Mouse (Mus musculus): Measurements from ENCODE around the gene Armh3. TPM values are rescaled to one million over a fixed set of nuclear protein-coding genes. Genes with fewer than 3 reads are reported as not detected.
A peak's percentile ranks its signal among the peaks of the same experiment; 100 is the strongest.

Gene Armh3
- total RNA-seq, 2 experiments from 2014 or later = 12.5 to 15.0 TPM

DNA sequence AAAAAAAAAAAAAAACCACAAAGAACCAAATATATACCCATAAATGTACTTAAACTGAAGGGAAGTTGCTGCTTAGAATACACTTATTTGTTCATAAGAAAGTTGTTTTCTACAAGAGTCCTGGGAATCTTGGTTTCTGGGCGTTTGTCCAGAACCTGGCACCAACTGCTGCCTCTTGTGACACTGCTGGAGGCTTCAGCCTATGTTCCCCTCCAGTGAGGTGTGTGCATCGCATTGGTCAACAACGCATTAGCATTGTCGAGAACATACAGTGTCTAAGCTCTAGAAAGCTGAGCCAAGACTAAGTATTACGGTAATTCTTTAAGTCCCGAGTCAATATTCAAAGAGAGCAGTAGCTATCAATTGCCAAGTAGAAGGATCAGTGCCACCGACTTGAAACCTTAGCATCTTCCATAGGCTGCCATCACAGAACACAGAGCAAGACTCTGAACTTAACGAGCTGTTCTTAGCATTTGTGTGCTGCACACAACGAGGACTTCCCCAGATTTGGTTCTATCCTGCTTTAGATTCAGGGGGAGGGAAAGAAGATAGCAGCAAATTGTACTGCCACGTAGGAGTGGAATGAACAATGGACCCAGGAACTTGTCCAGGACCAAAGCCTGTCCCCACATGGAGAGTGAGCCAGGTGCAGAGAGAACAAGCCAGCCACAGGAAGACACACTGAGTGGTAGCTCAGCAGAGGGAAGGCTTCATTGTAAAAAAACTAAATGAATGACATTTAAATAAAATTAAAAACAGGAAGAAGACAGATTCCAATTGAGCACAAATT is 86.9 kb downstream of the Armh3 start:
- DNase-seq = no peak

GRCm38 (mm10) chr19:45908246-45908645 is 90.0 kb downstream of the Armh3 start:
- DNase-seq = no peak

DNA sequence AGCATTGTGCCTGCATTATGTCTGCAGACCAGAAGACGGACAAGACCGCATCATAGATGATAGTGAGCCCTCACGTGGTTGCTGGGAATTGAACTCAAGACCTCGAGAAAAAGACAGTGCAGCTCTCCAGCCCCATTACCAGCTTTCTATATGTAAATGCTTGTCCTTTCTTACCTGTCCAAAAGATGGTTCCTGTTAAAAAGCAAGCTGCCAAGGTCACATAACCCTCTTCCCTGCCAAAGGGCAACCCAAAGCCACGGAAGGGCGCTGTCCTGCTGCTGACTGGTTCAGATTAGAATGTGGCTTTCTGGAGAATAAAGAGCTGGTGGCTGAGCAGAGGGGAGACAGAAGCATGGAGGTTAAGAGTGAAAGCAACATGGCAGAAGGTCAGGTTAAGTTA is 90.9 kb downstream of the Armh3 start:
- no peak for DNase-seq

DNA sequence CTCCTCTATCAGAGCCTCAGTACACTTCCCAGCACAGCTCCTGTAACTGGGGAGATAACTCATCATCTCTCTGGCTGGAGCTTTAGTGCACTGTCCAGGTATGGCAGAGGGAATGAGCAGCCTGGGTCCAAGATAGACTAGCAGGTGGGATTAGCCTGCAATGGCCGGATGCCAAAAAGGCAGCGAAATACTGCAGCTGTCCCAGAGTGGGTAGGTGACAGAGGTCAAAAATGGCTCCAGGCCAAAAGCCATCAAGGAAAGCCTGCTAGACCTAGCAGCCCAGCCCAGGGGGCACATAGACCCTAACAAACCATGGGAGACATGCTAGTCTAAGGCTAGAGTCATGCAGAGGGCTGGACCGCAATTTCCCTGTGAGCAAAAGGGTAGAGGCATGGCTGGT is 94.4 kb downstream of the Armh3 start:
- peak; percentile 14 for DNase-seq

DNA sequence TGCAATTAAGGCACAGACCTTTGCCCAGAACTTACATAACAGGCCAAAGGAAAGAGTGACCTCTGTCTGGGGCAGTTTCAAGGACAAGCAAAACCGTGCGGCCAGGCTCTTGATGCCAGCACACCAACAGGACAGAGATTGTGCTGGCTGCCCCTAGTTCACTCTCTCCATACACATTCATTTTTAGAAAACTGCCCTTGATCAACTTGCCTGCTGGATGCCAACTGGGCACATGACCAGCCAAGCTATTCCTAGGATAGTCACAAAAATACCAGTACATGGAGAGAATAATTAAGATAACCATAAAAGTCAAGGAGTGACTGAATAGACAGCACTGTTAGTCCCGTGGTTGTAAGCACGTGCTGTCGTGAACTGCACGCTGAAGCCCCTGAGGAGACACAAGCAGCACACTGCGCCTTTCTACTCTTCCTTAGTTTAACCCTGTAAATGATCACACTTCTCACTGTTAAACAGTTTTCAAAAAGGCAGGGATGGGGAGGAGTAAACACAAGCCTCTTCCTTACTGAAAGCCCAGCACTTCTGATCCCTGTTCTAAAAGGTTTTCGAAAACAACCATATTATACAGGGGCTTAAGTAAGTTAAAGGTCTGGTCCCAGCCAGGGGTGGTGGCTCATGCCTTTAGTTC is 95.8 kb downstream of the Armh3 start:
- DNase-seq = no peak

DNA sequence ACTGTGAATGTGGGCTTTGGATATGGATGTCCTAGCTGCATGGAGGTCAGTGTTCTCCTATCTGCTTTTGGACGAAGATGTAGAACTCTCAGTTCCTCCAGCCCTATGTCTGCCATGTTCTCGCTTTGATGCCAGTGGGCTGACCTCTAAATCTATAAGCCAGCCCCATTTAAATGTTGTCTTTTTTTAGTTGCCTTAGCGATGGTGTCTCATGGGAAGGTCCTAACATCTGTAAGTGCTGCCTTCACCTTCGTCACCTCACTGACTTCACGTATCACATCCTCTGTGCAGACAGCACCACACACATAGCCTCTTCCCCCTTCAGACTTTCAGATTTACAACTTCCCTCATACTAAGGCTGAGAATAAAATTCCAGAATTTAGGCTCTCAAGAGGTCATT is 97.5 kb downstream of the Armh3 start:
- no peak for DNase-seq

GRCm38 (mm10) chr19:45895726-45896125 is 102.6 kb downstream of the Armh3 start:
- no peak for DNase-seq

- DNase-seq = no peak
These were observed 116.2 kb downstream of the Armh3 start for GRCm38 (mm10) chr19:45882056-45882455.

- DNase-seq = no peak
These were observed 125.0 kb downstream of the Armh3 start for GRCm38 (mm10) chr19:45873320-45873719.

DNA sequence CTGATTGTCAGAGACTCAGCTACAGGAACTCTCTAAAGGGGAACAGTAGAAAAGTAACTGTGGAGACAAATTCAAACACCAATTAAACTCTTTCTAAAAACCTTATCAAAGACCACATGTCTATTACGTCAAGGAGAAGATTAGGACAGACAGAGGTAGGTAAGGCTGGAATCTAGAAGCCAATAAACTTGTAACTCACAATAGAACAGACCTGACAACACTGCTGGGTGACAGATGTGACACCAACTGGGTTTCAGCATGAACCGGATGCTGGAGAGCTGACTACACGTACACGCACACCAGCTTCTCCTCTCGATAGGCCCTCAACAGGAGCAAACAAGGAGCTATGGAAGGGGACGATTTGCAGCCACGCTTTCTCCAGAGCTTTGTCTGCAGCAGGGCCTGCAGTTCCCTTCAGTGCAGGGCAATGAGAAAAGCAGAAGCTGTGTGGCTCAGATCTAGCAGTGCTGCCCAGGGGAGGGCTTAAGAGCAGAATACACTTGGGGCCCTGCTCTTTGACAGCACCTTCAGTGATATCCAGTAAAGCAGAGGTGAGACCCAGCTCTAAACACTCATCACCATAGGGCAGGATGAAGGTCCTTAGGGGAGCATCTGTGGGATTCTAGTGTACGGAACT is 142.9 kb downstream of the Armh3 start:
- DNase-seq = no peak

GRCm38 (mm10) chr19:45854521-45854920 is 143.8 kb downstream of the Armh3 start:
- no peak for DNase-seq

DNA sequence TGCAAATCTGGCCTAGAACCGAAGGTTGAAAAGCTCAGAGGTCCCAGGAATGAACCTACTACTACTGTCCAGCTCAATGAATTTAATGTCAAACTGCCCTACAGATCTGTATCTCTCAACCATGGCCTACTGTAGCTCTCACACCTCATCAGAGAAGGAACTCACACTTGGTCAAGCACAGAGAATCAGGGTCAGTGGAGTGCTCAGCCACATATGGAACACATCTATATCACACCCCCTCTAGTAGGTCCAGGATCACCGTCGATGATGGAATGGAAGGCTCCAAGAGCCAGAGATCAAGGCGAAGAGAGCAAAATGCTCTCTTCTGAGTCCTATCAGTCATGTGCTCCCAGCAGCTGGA is 150.6 kb downstream of the Armh3 start:
- DNase-seq = no peak

DNA sequence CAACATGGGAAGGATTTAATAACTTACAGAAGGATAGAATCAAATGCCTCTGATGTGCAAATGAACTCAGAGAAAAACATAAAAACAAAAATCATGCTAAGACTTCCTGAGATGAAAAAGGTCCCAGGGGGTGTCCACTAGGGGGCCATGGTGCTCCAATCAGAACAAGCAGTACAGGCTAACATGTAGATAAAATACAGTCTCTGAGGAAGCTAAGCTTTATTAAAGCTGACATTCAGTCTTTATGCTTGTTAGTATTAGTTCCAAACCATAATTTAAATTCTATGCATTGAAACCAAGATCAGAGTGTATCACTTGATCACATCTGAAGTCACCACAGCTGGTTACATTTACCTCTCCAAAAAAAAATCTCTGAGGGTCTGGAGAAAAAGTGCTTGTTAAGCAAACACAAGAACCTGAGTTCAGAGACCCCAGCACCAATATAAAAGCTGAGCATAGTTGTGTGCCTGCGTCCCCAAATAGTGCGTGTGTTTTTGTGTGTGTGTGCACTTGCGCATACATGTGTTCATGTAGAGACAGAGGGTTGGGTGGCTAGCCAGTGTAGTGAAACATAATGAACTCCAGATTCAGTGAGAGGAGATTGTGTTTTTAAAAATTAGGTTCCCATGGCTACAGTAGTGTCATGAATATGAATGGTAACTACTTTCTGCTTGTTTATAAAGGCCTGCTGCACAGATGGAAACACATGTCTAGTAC is 151.1 kb downstream of the Armh3 start:
- no peak for DNase-seq

DNA sequence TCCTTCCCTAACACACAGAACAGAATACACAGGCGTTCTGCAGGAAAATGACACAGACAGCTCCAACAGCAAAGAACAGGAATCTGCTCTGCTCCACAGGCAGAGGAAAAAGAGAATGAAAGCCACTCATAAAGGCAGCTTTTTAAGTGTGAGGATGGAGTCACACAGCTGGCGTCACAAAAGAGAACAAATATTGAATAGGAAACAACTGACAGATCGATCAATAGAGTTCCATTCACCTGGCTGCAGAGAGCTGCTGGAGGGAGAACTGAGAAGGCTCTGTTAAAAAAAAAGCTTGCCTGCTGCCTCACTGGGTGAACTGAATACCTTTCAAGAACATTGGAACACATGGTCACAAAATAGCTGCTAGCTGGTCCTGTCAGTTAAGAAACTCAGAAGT is 154.1 kb downstream of the Armh3 start:
- DNase-seq = no peak

DNA sequence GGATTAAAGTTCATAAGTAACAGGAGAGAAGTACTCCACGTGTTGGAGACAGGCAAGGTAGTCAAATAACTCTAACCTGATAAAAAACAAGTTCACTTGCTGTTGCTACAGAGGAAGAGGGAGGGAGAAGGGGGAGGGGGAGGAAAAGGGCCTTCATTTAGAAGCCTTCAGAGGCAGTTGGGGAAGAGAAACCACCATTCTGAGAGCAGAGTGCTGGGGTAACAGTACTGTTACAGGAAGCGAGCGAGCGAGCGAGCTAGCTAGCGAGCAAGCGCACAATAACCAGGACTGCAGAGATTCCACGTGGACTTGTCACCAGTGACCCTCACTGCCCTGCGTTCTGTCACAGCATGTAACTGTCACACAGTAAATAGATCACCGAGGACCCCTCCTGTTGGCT is 154.9 kb downstream of the Armh3 start:
- DNase-seq = no peak

DNA sequence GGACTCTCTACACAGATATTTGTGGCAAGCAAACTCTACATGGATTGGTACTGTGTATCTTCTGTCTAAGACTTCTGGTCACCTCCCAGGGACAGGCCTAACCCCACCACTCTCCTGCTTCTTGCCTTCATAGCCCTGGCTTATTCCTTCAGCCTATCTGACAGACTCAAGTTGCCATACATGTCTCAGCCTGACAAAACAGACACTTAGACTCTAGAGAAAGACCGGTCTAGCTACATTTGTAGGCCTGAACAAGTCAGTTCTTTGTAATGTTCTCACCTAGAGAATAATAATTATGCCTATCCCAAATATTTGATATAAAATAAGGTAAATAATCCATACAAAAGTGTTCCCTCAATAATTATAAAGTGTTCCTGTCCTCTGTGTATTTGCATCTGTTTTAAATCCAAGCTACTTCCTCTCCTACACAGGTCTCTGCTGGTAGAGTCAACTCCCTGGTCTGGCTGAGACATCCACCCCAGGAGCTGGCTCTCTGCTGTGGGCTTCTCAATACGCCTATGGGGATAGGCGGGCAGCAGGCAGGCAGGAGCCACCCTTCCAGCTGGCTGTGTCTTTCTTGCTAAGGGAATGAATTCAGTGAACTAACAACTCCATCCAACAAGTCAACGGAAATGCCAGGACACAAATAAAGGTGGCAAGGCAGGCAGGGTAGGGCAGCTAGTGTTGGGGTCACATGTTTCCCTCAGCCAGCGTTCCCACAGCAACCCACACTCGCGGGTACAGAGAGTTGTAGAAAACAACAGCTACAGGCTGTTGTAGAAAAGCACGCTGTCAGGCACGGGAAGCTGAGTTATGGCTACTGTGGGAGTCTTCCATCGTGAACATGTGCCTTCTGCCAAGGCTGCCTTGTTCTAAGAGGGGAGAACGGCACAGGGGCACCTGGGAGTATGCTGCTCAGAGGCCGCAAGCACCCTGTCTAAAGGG is 161.0 kb downstream of the Armh3 start:
- no peak for DNase-seq

- DNase-seq = no peak
These were observed 162.8 kb downstream of the Armh3 start for GRCm38 (mm10) chr19:45835490-45835889.

- DNase-seq = no peak
These were observed 164.6 kb downstream of the Armh3 start for GRCm38 (mm10) chr19:45833665-45834064.

GRCm38 (mm10) chr19:45830679-45831078 is 167.6 kb downstream of the Armh3 start:
- no peak for DNase-seq

DNA sequence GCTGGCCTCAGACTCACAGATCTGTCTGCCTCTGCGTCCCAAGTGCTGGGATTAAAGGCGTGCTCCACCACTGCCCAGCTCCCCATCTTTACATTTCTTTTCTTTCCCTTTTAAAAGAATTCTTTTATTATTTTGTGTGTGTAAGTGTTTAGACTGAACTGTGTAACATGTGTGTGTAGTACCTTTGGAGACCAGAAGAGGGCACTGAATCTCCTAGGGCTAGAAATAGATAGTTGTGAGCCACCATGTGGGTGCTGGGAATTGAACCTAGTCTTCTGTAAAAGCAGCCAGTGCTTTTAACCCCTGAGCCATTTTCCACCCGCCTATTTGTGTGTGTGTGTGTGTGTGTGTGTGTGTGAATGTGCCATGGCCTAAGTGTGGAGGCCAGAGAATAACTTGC is 170.6 kb downstream of the Armh3 start:
- no peak for DNase-seq

- DNase-seq = no peak
These were observed 171.2 kb downstream of the Armh3 start for GRCm38 (mm10) chr19:45827125-45827524.

DNA sequence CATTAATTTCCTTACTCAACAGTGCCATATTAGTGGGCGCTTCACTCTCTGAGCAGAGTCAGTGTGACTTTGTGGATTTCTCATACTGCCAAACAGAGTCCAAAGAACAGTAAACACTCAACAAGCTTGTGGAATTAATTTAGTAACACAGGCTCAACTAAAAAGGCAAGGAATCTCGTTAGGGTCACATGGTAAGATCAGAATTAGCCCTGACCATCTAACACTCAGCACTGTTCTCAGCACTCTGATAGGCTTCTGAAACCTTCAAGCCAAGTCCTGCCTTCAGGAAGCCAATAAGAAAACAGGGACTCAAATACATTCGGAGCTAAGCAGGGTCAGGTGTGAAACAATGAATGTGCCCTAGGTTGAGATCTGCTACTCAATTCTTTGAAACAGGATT is 172.1 kb downstream of the Armh3 start:
- no peak for DNase-seq
